Mouse (Mus musculus) lung, postnatal 0 days (tissue): Measurements from ENCODE around the gene Kif3c. TPM values are rescaled to one million over a fixed set of nuclear protein-coding genes. Genes with fewer than 3 reads are reported as not detected.

Experiments
- ATAC-seq: fragments of 200-750 bp; cut with Nextera tagmentation; 2 replicates; pipeline ENCODE4 v1.8.0; 2017; ENCODE audit warnings: moderate library complexity
- DNase-seq: peaks from one replicate; pipeline ENCODE4 v3.0.0-alpha.2; 2016; ENCODE audit warnings: low spot score
- H3K27ac ChIP-seq: fragments of 300-500 bp; sonication (generic); 2 replicates; pipeline ENCODE4 v1.5.1; 2014; ENCODE audit warnings: antibody characterized with exemption, mild to moderate bottlenecking, low read length, mixed read lengths
- H3K27me3 ChIP-seq: fragments of 300-500 bp; sonication (generic); replicated peaks from 2 replicates; pipeline ENCODE4 v1.6.1; 2014; ENCODE audit warnings: low read length, mixed read lengths; ENCODE audit not compliant: insufficient read depth
- H3K36me3 ChIP-seq: fragments of 300-500 bp; sonication (generic); 2 replicates; pipeline ENCODE4 v1.6.1; 2014; ENCODE audit warnings: low read length, mixed read lengths; ENCODE audit not compliant: insufficient read depth
- H3K4me1 ChIP-seq: fragments of 300-500 bp; sonication (generic); 2 replicates; pipeline ENCODE4 v1.6.1; 2014; ENCODE audit warnings: antibody characterized with exemption, low read depth, low read length, mixed read lengths; ENCODE audit not compliant: insufficient read depth
- H3K4me2 ChIP-seq: fragments of 300-500 bp; sonication (generic); replicated peaks from 2 replicates; pipeline ENCODE4 v1.6.1; 2014; ENCODE audit warnings: low read depth, mild to moderate bottlenecking, low read length, moderate library complexity, mixed read lengths
- H3K4me3 ChIP-seq: fragments of 300-500 bp; sonication (generic); 2 replicates; pipeline ENCODE4 v1.5.1; 2014; ENCODE audit warnings: low read depth, low read length
- H3K9ac ChIP-seq: fragments of 300-500 bp; sonication (generic); replicated peaks from 2 replicates; pipeline ENCODE4 v1.6.1; 2014; ENCODE audit warnings: low read depth, mild to moderate bottlenecking
- H3K9me3 ChIP-seq: fragments of 300-500 bp; sonication (generic); 2 replicates; pipeline ENCODE4 v1.6.1; 2016; ENCODE audit warnings: low read length, mixed read lengths
- CTCF ChIP-seq: IDR thresholded peaks from 2 replicates; pipeline ENCODE4 v1.5.1; 2016; ENCODE audit warnings: antibody characterized with exemption, mild to moderate bottlenecking
- EP300 ChIP-seq: IDR thresholded peaks from 2 replicates; pipeline ENCODE4 v1.6.1; 2016; ENCODE audit warnings: antibody characterized with exemption, mild to moderate bottlenecking, control low read depth
- WGBS: fragments of 180-500 bp; shearing (Covaris S2); extraction: QIAGEN DNeasy Blood & Tissue Kit; methylation state at CpG from one replicate; pipeline ENCODE4 v1.1.7; 2014; 5-methylcytosine and 5-hydroxymethylcytosine counted together
- polyA plus RNA-seq: library from polyadenylated mRNA; unstranded; fragments of >200 nt; fragmentation: Nextera tagmentation; extraction: Ambion mirVana; gene quantifications from 2 replicates; pipeline ENCODE4 v1.2.1, GENCODE M21; 2015

Gene Kif3c
- polyA plus RNA-seq, result 5.6 and 5.9 TPM in 2 replicates

DNA sequence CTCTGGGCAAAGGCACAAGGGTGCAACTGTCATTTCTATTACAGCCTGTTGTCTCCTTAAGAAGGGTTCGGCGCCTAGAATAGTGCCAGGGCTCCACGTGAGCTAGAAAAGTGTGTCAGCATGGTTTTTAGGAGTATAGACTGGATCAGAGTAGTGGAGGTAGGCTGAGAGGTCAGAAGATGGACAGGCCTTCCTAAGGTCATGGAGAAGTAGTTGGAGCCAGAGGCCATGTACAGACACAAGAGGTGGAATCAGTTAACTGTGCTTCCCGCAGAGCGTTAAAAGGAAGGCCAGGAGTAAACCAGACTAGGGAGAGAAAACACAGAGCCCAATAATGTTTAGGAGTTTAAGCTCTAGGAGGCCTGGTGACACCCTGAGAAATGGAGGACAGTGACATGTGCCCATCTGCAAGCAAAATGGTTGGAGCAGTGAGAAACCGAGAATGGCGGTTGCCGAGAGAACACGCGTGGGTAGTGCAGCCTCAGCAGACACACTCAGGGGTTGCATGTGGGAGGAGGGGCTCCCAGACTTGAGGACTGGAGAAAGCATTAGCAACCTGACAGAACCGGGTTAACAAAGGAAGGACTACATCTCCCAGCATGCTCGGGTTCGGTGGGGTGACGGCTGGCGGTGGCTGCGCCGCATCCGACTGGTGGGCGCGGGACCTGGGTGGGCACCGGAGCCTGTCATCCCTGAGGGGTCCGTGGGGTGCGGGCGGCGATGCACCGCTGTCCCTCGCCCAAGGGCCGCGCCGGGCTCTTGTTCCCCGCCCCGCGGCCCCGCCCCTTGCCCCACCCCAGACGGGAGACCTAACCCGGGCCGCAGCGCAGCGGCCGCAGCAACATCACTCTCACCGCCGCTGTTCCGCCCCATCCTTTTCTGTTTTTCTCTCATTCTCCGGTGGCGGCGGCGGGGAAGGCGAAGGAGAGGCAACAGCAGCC lies at the start of gene Kif3c:
TSS of gene Kif3c (plus strand) at position 625 of the 941 bp plus-strand sequence.
- Histone ChIP-seq H3K4me3 (peak within 1 kb of the TSS; percentile 82), H3K9me3 (no peaks in the 10 kb centered on the region), H3K27ac (no peak within 1 kb of the TSS), H3K27me3 (no peaks in the 10 kb centered on the region), H3K36me3 (no peaks in the 10 kb centered on the region), H3K4me1 (peaks cover 9% of the 10 kb centered on the region; the same call in 1 of the 2 replicates), H3K9ac (peak within 1 kb of the TSS; percentile 52), H3K4me2 (peak within 1 kb of the TSS; percentile 94)
- TF ChIP-seq CTCF (no peak), EP300 (no peak)
- ATAC-seq (peak; percentile 82), DNase-seq (peak; percentile 71)
- WGBS, result 8% methylated on average over 46 of the region's 48 CpGs

DNA sequence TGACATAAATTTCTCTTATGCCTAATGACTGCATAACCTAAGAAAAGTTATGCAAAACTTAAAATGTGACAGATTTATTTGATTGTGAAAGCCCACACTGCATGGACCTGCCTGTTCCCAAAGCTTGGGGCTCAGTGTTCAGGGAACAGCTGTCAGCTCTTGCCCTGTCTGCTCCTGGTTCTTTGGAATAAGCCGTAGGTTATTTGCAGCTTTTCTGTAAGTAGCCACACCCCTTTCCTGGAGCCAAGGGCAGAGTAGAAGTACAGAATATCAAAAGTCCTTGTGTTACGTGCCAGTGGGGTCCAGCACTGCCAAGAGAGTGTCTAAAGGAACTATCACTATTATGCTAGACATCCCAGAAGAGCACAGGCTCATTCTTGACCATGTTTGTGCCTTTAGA lies 48.8 kb upstream of the Kif3c start:
- ATAC-seq (peak; percentile 23; the same call in 1 of the 2 replicates), DNase-seq (peak; percentile 23)
- Histone ChIP-seq H3K9me3 (no peaks in the 10 kb centered on the region), H3K27me3 (no peaks in the 10 kb centered on the region), H3K4me2 (no peak overlapping the region), H3K4me1 (no peaks in the 10 kb centered on the region), H3K36me3 (no peaks in the 10 kb centered on the region), H3K9ac (no peak overlapping the region), H3K4me3 (no peak overlapping the region), H3K27ac (no peak overlapping the region)
- TF ChIP-seq CTCF (no peak), EP300 (no peak)
- WGBS, result 11% methylated on average over 2 of the region's 2 CpGs

DNA sequence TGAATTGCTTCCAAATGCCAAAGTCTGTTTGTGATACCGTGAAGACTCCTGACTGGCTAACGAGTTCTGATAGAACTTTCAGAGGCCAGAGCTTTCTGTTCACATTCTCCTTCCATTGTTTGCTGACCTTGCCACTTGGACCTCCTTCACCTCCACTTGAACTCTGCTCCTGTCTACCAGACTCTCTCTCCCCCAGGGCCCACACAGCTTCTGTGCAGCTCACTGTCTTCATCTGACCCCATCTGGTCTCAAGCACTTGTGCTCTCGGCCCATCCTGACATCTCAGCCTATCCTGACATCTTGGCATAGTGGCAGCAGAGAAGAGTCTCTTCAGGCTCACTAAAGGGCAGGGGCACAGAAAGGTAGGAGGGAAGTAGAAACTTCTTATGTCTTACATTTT lies 48.0 kb upstream of the Kif3c start:
- no peaks in the 10 kb centered on the region for H3K27me3 ChIP-seq
- H3K9ac ChIP-seq, result no peak overlapping the region
- H3K9me3 ChIP-seq, result no peaks in the 10 kb centered on the region
- no peak overlapping the region for H3K4me2 ChIP-seq
- no peaks in the 10 kb centered on the region for H3K36me3 ChIP-seq
- no peak overlapping the region for H3K27ac ChIP-seq
- no peak overlapping the region for H3K4me3 ChIP-seq
- WGBS, result 44% methylated on average over 3 of the region's 3 CpGs
- TF ChIP-seq EP300 (no peak), CTCF (no peak)
- ATAC-seq, result no peak
- no peak for DNase-seq
- H3K4me1 ChIP-seq, result no peaks in the 10 kb centered on the region

DNA sequence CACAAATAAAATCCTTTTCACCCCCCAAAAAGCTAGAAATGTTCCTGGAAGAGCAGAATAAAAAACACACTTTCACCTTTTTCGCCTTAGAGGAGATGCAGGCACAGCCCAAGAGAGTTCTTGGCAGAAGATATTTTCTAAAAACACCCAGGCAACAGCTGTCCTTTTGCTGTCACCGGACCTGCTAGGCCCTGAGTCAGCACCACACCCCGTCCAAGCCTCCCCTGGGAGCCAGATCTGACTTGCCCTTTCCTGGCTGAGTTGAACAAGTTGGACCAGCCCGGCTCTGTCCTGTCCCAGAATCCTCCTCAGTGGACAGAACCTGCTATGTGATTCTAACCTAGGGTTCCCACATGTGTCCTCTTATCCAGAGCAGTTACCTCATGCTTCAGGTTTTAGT lies 45.6 kb upstream of the Kif3c start:
- Histone ChIP-seq H3K9ac (no peak overlapping the region), H3K4me2 (no peak overlapping the region), H3K9me3 (no peaks in the 10 kb centered on the region), H3K4me3 (no peak overlapping the region), H3K27me3 (no peaks in the 10 kb centered on the region), H3K36me3 (no peaks in the 10 kb centered on the region), H3K27ac (no peak overlapping the region), H3K4me1 (no peaks in the 10 kb centered on the region)
- DNase-seq, result no peak
- no peak for TF ChIP-seq CTCF
- TF ChIP-seq EP300, result no peak
- no peak for ATAC-seq
- whole genome bisulfite sequencing, result 50% methylated on average over 4 of the region's 4 CpGs

- ATAC-seq (no peak), DNase-seq (no peak)
- H3K4me3 ChIP-seq, result no peak overlapping the region
- no peaks in the 10 kb centered on the region for H3K27me3 ChIP-seq
- no peak overlapping the region for H3K9ac ChIP-seq
- no peaks in the 10 kb centered on the region for H3K36me3 ChIP-seq
- 73% methylated on average over 6 of the region's 6 CpGs for WGBS
- no peaks in the 10 kb centered on the region for H3K9me3 ChIP-seq
- TF ChIP-seq EP300 (no peak), CTCF (no peak)
- no peak overlapping the region for H3K27ac ChIP-seq
- no peak overlapping the region for H3K4me2 ChIP-seq
- no peaks in the 10 kb centered on the region for H3K4me1 ChIP-seq
These were observed 41.7 kb upstream of the Kif3c start for GRCm38 (mm10) chr12:3323241-3323640.

DNA sequence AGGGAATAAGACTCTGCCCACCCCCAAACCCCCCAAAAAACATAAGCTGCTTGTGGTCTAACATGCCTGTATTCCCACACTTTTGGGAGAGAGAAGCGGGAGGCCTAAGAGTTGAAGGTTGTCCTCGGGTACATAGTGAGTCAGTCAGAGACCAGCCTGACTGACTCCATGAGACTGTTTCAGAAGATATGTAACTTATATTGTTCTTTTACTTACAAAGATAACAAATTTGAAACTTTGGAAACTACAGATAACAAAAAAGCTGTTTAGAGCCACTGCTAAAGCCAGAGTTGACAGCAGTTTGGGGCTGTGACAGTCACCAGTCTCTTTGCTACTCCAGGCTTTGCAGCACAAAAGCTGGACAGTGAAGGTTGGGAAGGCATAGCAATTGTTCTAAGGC lies 39.7 kb upstream of the Kif3c start:
- no peak for ATAC-seq
- H3K9me3 ChIP-seq, result no peaks in the 10 kb centered on the region
- H3K4me3 ChIP-seq, result no peak overlapping the region
- TF ChIP-seq CTCF, result no peak
- no peak for TF ChIP-seq EP300
- H3K9ac ChIP-seq, result no peak overlapping the region
- no peaks in the 10 kb centered on the region for H3K27me3 ChIP-seq
- H3K4me2 ChIP-seq, result no peak overlapping the region
- DNase-seq, result no peak
- no peak overlapping the region for H3K27ac ChIP-seq
- H3K36me3 ChIP-seq, result no peaks in the 10 kb centered on the region
- no peaks in the 10 kb centered on the region for H3K4me1 ChIP-seq
- WGBS, result 75% methylated on average over 2 of the region's 2 CpGs
